Mouse (Mus musculus) olfactory bulb, adult 2 months (tissue): ENCODE results near the gene Mat1a.

Experiments
- CTCF ChIP-seq: fragments of 200-500 bp; IDR thresholded peaks from 2 replicates; pipeline ENCODE4 v1.5.1; 2012; ENCODE audit warnings: low read depth, mild to moderate bottlenecking, low read length, moderate library complexity; ENCODE audit not compliant: insufficient read depth
- POLR2A ChIP-seq: fragments of 200-500 bp; IDR thresholded peaks from 2 replicates; pipeline ENCODE4 v1.6.1; 2012; ENCODE audit warnings: mild to moderate bottlenecking, low read depth, low read length, moderate library complexity; ENCODE audit not compliant: insufficient read depth

DNA sequence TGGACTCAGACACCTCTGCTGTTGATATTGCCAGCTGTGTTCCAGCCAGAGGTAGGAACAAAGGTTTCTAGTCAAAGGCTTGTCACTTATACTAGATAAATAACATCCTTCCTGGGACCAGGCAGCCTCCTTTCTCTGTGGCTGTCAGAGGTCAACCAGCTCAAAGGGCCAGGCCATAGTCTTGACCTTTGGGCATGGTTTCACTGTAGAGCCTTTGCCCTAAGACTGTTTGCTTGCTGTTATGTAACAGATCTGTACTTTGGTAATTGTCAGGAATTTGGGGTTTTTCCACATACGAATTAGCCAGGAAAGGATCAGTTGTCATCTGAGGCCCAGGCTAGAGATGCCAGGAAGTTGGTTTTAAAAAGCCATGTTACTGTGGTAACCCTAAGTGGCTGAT is 55.9 kb downstream of the Mat1a start:
- TF ChIP-seq CTCF (no peak), POLR2A (no peak)
